8 mouse cellular contexts compared by ENCODE assay signal in the genomic region with DNA sequence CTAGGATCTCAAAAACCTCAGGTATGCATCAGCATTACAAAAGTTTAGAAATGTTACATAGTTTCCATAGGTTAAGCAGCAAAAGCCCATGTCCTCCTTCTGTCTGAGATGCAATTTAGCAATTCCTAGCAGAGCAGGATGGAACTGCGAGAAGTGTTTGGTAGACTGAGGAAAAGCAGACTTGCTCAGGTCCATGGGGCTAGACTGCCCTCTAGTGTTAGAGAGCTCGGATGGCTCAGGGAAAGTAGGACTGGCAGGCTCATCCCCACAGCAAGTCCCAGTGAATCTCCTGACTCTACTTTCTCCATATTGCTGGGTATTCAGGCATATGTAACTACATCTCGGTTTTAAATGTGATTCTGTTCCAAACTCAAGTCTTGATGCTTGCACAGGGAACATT. TPM values are rescaled to one million over a fixed set of nuclear protein-coding genes. Genes with fewer than 3 reads are reported as not detected.
DNase-seq lines count a peak whose midpoint lies in the region; ATAC-seq and TF ChIP-seq lines count a peak whose summit lies in the region.

No protein-coding gene starts in this region.

- WGBS in kidney, postnatal 0 days, result 16% methylated on average over 3 of the region's 3 CpGs
- WGBS in liver, embryonic 13.5 days (ENCODE audit: insufficient replicate concordance), result 6% methylated on average over 3 of the region's 3 CpGs
- 13% methylated on average over 3 of the region's 3 CpGs for WGBS in neural tube, embryonic 13.5 days

- H3K36me3 ChIP-seq in kidney, postnatal 0 days (ENCODE audit: insufficient read depth, low read length), result no peaks in the 10 kb centered on the region
- no peaks in the 10 kb centered on the region for H3K36me3 ChIP-seq in liver, embryonic 13.5 days
- no peaks in the 10 kb centered on the region for H3K36me3 ChIP-seq in neural tube, embryonic 13.5 days

- no peak overlapping the region for H3K9ac ChIP-seq in kidney, postnatal 0 days (ENCODE audit: low read depth, low read length)
- no peak overlapping the region for H3K9ac ChIP-seq in liver, embryonic 13.5 days
- no peak overlapping the region for H3K9ac ChIP-seq in neural tube, embryonic 13.5 days

- H3K4me2 ChIP-seq in kidney, postnatal 0 days (ENCODE audit: low read length), result no peak overlapping the region
- no peak overlapping the region for H3K4me2 ChIP-seq in liver, embryonic 13.5 days
- H3K4me2 ChIP-seq in neural tube, embryonic 13.5 days, result no peak overlapping the region

- TF ChIP-seq CTCF in kidney, postnatal 0 days (IDR thresholded peaks at IDR 0.05; ENCODE audit: low read depth), result peak; percentile 97

- no peak overlapping the region for H3K27ac ChIP-seq in kidney, postnatal 0 days
- H3K27ac ChIP-seq in liver, embryonic 13.5 days, result no peak overlapping the region
- H3K27ac ChIP-seq in neural tube, embryonic 13.5 days (replicated peaks), result no peak overlapping the region

- no peak; the same call in 1 of the 2 replicates for ATAC-seq in kidney, postnatal 0 days (replicated peaks; ENCODE audit: low FRiP score, low read depth)
- ATAC-seq in liver, embryonic 13.5 days (ENCODE audit: low read depth), result peak; percentile 52; the same call in 1 of the 2 replicates
- peak; percentile 87 for ATAC-seq in neural tube, embryonic 13.5 days (ENCODE audit: low read depth)

- no peaks in the 10 kb centered on the region for H3K27me3 ChIP-seq in kidney, postnatal 0 days (ENCODE audit: insufficient read depth, low read length)
- 0 out of 2 replicates have a peak, but pooled peaks cover 8% of the 10 kb centered on the region for H3K27me3 ChIP-seq in liver, embryonic 13.5 days
- no peaks in the 10 kb centered on the region for H3K27me3 ChIP-seq in neural tube, embryonic 13.5 days

- no peak overlapping the region for H3K4me3 ChIP-seq in kidney, postnatal 0 days (replicated peaks; ENCODE audit: low read depth, low read length)
- H3K4me3 ChIP-seq in liver, embryonic 13.5 days (replicated peaks), result no peak overlapping the region
- H3K4me3 ChIP-seq in neural tube, embryonic 13.5 days, result no peak overlapping the region

- DNase-seq in B cell, adult 2 months, result peak; percentile 63 to 68
- peak; percentile 90 for DNase-seq in NIH3T3 (ENCODE audit: low read depth)
- DNase-seq in cerebellum, postnatal 10 days, result peak; percentile 86 to 88
- DNase-seq in gastrocnemius, postnatal 10 days, result peak; percentile 36
- peak; percentile 85 for DNase-seq in kidney, postnatal 0 days (ENCODE audit: low spot score)
- peak; percentile 49 for DNase-seq in liver, embryonic 13.5 days
- peak; percentile 54 for DNase-seq in thymus, postnatal 25 days

- H3K9me3 ChIP-seq in kidney, postnatal 0 days (replicated peaks; ENCODE audit: low read length), result no peaks in the 10 kb centered on the region
- no peaks in the 10 kb centered on the region for H3K9me3 ChIP-seq in liver, embryonic 13.5 days (replicated peaks)
- no peaks in the 10 kb centered on the region; the same call in 1 of the 2 replicates for H3K9me3 ChIP-seq in neural tube, embryonic 13.5 days

- H3K4me1 ChIP-seq in kidney, postnatal 0 days (replicated peaks; ENCODE audit: insufficient read depth, low read length), result 0 out of 2 replicates have a peak, but pooled peaks cover 4% of the 10 kb centered on the region
- peaks cover 21% of the 10 kb centered on the region for H3K4me1 ChIP-seq in liver, embryonic 13.5 days (replicated peaks)
- no peaks in the 10 kb centered on the region for H3K4me1 ChIP-seq in neural tube, embryonic 13.5 days (replicated peaks)

RNA-seq across cellular contexts. Expression of gene Sorbs1, which starts 31.3 kb away (rescaled TPM):
- total RNA-seq in gastrocnemius, postnatal 10 days (2021), result 10 to 100 TPM; 57.9 to 70.9 TPM
- 46.5 and 49.9 TPM in 2 replicates for polyA plus RNA-seq in kidney, postnatal 0 days (2015; fragmentation: Nextera tagmentation; extraction: Ambion mirVana)
- 28.8 and 37.4 TPM in 2 replicates for polyA plus RNA-seq in liver, embryonic 13.5 days (2015; fragmentation: Nextera tagmentation; extraction: Ambion mirVana)
- polyA plus RNA-seq in neural tube, embryonic 13.5 days (2015; fragmentation: Nextera tagmentation; extraction: Ambion mirVana), result 105 and 117 TPM in 2 replicates

RNA-seq across cellular contexts. Expression of gene Aldh18a1, which starts 43.4 kb away (rescaled TPM):
- total RNA-seq in gastrocnemius, postnatal 10 days (2021), result 10 to 100 TPM; 12.7 to 15.8 TPM
- 28.4 and 33.4 TPM in 2 replicates for polyA plus RNA-seq in kidney, postnatal 0 days (2015; fragmentation: Nextera tagmentation; extraction: Ambion mirVana)
- 42.9 and 51.0 TPM in 2 replicates for polyA plus RNA-seq in liver, embryonic 13.5 days (2015; fragmentation: Nextera tagmentation; extraction: Ambion mirVana)
- 54.1 and 64.6 TPM in 2 replicates for polyA plus RNA-seq in neural tube, embryonic 13.5 days (2015; fragmentation: Nextera tagmentation; extraction: Ambion mirVana)

Comparison
In these comparisons a context has a peak if more than half of its experiments do, and no peak if none do; other contexts are left out.
1. DNase-seq: peak in every context shown above with its lines; median percentile 90 in NIH3T3; 87 in cerebellum, postnatal 10 days; 85 in kidney, postnatal 0 days; 66 in B cell, adult 2 months; 54 in thymus, postnatal 25 days; 49 in liver, embryonic 13.5 days; 36 in gastrocnemius, postnatal 10 days.